Mouse (Mus musculus): Measurements from ENCODE around the gene Cfap54. TPM values are rescaled to one million over a fixed set of nuclear protein-coding genes. Genes with fewer than 3 reads are reported as not detected.

Cfap54 gene
- polyA plus RNA-seq (2017; shearing (Covaris generic)) = 1.3 TPM

GRCm38 (mm10) chr10:93081133-93081779, at the start of gene Cfap54:
Cfap54 (minus strand) TSS chr10:93081618.

Other genes with a start within 250 kb of the Cfap54 start
- gene Cdk17, start 79.3 kb upstream of the Cfap54 start, polyA plus RNA-seq (2017; shearing (Covaris generic)) = 29.7 TPM
- gene Elk3, start 229.5 kb upstream of the Cfap54 start, polyA plus RNA-seq (2017; shearing (Covaris generic)) = 38.8 TPM

All from CD4-positive, CD25-positive, alpha-beta regulatory T cell, adult 9 weeks (primary cell).